Mouse (Mus musculus): ENCODE data around the gene Fermt3. TPM values are rescaled to one million over a fixed set of nuclear protein-coding genes. Genes with fewer than 3 reads are reported as not detected.
A peak's percentile ranks its signal among the peaks of the same experiment; 100 is the strongest.

Fermt3 gene
- polyA plus RNA-seq, 1 experiment from 2014 or later: 13.5 TPM

- WGBS: 72% methylated on average over 10 of the region's 10 CpGs
Observed at GRCm38 (mm10) chr19:6985951-6986708, 33.1 kb downstream of the Fermt3 start.

GRCm38 (mm10) chr19:6985300-6985699, 34.0 kb downstream of the Fermt3 start:
- H3K27me3 ChIP-seq: no peaks in the 10 kb centered on the region
- WGBS: 87% methylated on average over 19 of the region's 19 CpGs
- H3K4me2 ChIP-seq: no peak overlapping the region
- H3K4me1 ChIP-seq: peaks cover 30% of the 10 kb centered on the region
- H3K27ac ChIP-seq: no peak overlapping the region
- H3K36me3 ChIP-seq: peaks cover 28% of the 10 kb centered on the region
- ATAC-seq (ENCODE audit: borderline replicate concordance, extremely low read depth, low FRiP score, low TSS enrichment): no peak
- H3K9me3 ChIP-seq: no peaks in the 10 kb centered on the region
- H3K4me3 ChIP-seq: no peak overlapping the region
- H3K9ac ChIP-seq: no peak overlapping the region

More at GRCm38 (mm10) chr19:6985951-6986708, 33.1 kb downstream of the Fermt3 start:
- Histone ChIP-seq H3K4me1 (peaks cover 26% of the 10 kb centered on the region), H3K9ac (peak overlapping the region; percentile 95; the same call in 1 of the 2 replicates), H3K4me3 (peak overlapping the region; percentile 93), H3K27me3 (no peaks in the 10 kb centered on the region), H3K27ac (no peak overlapping the region), H3K36me3 (peaks cover 28% of the 10 kb centered on the region), H3K9me3 (no peaks in the 10 kb centered on the region), H3K4me2 (peak overlapping the region; percentile 89)
- ATAC-seq (ENCODE audit: borderline replicate concordance, extremely low read depth, low FRiP score, low TSS enrichment): no peak

- no peaks in the 10 kb centered on the region for H3K27me3 ChIP-seq
- peaks cover 37% of the 10 kb centered on the region for H3K4me1 ChIP-seq
- peaks cover 28% of the 10 kb centered on the region for H3K36me3 ChIP-seq
- no peak overlapping the region for H3K4me3 ChIP-seq
- H3K9me3 ChIP-seq: no peaks in the 10 kb centered on the region
- no peak for ATAC-seq (ENCODE audit: borderline replicate concordance, extremely low read depth, low FRiP score, low TSS enrichment)
- H3K27ac ChIP-seq: no peak overlapping the region
- 91% methylated on average over 5 of the region's 5 CpGs for WGBS
- H3K9ac ChIP-seq: no peak overlapping the region
- no peak overlapping the region for H3K4me2 ChIP-seq
Observed at GRCm38 (mm10) chr19:6983621-6984020, 35.6 kb downstream of the Fermt3 start.

GRCm38 (mm10) chr19:6981465-6981864, 37.8 kb downstream of the Fermt3 start:
- H3K27ac ChIP-seq: no peak overlapping the region
- no peaks in the 10 kb centered on the region for H3K27me3 ChIP-seq
- peaks cover 41% of the 10 kb centered on the region for H3K4me1 ChIP-seq
- peak overlapping the region; percentile 87 for H3K9ac ChIP-seq
- no peaks in the 10 kb centered on the region for H3K9me3 ChIP-seq
- H3K36me3 ChIP-seq: peaks cover 46% of the 10 kb centered on the region
- ATAC-seq (ENCODE audit: borderline replicate concordance, extremely low read depth, low FRiP score, low TSS enrichment): no peak
- WGBS: 86% methylated on average over 4 of the region's 4 CpGs
- peak overlapping the region; percentile 82; the same call in 1 of the 2 replicates for H3K4me3 ChIP-seq
- peak overlapping the region; percentile 78; the same call in 1 of the 2 replicates for H3K4me2 ChIP-seq

- Histone ChIP-seq H3K9ac (peak within 1 kb of the TSS; percentile 87), H3K27me3 (no peaks in the 10 kb centered on the region), H3K4me2 (peak within 1 kb of the TSS; percentile 78), H3K36me3 (peaks cover 46% of the 10 kb centered on the region), H3K27ac (peak within 1 kb of the TSS; percentile 95), H3K9me3 (no peaks in the 10 kb centered on the region), H3K4me1 (peaks cover 41% of the 10 kb centered on the region), H3K4me3 (peak within 1 kb of the TSS; percentile 82)
- ATAC-seq (ENCODE audit: borderline replicate concordance, extremely low read depth, low FRiP score, low TSS enrichment): peak; percentile 91
- 1% methylated on average over 38 of the region's 38 CpGs for WGBS
Observed at GRCm38 (mm10) chr19:6980381-6981093, 38.7 kb downstream of the Fermt3 start, which contains the start of gene Fkbp2. Fkbp2 (minus strand) TSS chr19:6980501.

- Histone ChIP-seq H3K9ac (peak overlapping the region; percentile 87), H3K27ac (peak overlapping the region; percentile 95), H3K4me1 (peaks cover 41% of the 10 kb centered on the region), H3K9me3 (no peaks in the 10 kb centered on the region), H3K4me3 (peak overlapping the region; percentile 82), H3K36me3 (peaks cover 39% of the 10 kb centered on the region), H3K4me2 (peak overlapping the region; percentile 78), H3K27me3 (no peaks in the 10 kb centered on the region)
- ATAC-seq (ENCODE audit: borderline replicate concordance, extremely low read depth, low FRiP score, low TSS enrichment): peak; percentile 92
- under 1% methylated on average over 59 of the region's 59 CpGs for WGBS
Observed at GRCm38 (mm10) chr19:6979486-6980380, 39.5 kb downstream of the Fermt3 start.

- Histone ChIP-seq H3K9me3 (no peaks in the 10 kb centered on the region), H3K4me3 (peak overlapping the region; percentile 82), H3K27me3 (no peaks in the 10 kb centered on the region), H3K4me1 (peaks cover 42% of the 10 kb centered on the region), H3K36me3 (peaks cover 37% of the 10 kb centered on the region), H3K4me2 (peak overlapping the region; percentile 78), H3K27ac (peak overlapping the region; percentile 95), H3K9ac (peak overlapping the region; percentile 56)
- ATAC-seq (ENCODE audit: borderline replicate concordance, extremely low read depth, low FRiP score, low TSS enrichment): no peak
- 5% methylated on average over 11 of the region's 11 CpGs for WGBS
Observed at GRCm38 (mm10) chr19:6979001-6979479, 40.2 kb downstream of the Fermt3 start.

GRCm38 (mm10) chr19:6978639-6978974, 40.7 kb downstream of the Fermt3 start:
- no peak for ATAC-seq (ENCODE audit: borderline replicate concordance, extremely low read depth, low FRiP score, low TSS enrichment)
- H3K27me3 ChIP-seq: no peaks in the 10 kb centered on the region
- H3K4me1 ChIP-seq: peaks cover 46% of the 10 kb centered on the region
- no peaks in the 10 kb centered on the region for H3K9me3 ChIP-seq
- peak overlapping the region; percentile 78 for H3K4me2 ChIP-seq
- H3K4me3 ChIP-seq: peak overlapping the region; percentile 82
- peak overlapping the region; percentile 56 for H3K9ac ChIP-seq
- H3K27ac ChIP-seq: peak overlapping the region; percentile 95; the same call in 1 of the 2 replicates
- peaks cover 33% of the 10 kb centered on the region for H3K36me3 ChIP-seq
- 36% methylated on average over 3 of the region's 3 CpGs for WGBS

- Histone ChIP-seq H3K27me3 (no peaks in the 10 kb centered on the region), H3K4me3 (peak overlapping the region; percentile 82), H3K36me3 (peaks cover 28% of the 10 kb centered on the region), H3K4me2 (peak overlapping the region; percentile 78), H3K9me3 (no peaks in the 10 kb centered on the region), H3K4me1 (peaks cover 47% of the 10 kb centered on the region), H3K27ac (peak overlapping the region; percentile 95; the same call in 1 of the 2 replicates), H3K9ac (peak overlapping the region; percentile 56; the same call in 1 of the 2 replicates)
- 73% methylated on average over 13 of the region's 13 CpGs for WGBS
- no peak for ATAC-seq (ENCODE audit: borderline replicate concordance, extremely low read depth, low FRiP score, low TSS enrichment)
Observed at GRCm38 (mm10) chr19:6977759-6978638, 41.3 kb downstream of the Fermt3 start.
